Mouse (Mus musculus) heart, embryonic 11.5 days (tissue): ENCODE data around the gene Acvr2b. TPM values are rescaled to one million over a fixed set of nuclear protein-coding genes. Genes with fewer than 3 reads are reported as not detected.
A peak's percentile ranks its signal among the peaks of the same experiment; 100 is the strongest.

Source experiments
- ATAC-seq: fragments of 200-750 bp; cut with Nextera tagmentation; replicated peaks from 2 replicates; pipeline ENCODE4 v1.8.0; 2017; ENCODE audit warnings: moderate library complexity; ENCODE audit not compliant: insufficient number of reproducible peaks, low FRiP score, low TSS enrichment
- H3K27ac ChIP-seq: fragments of 300-500 bp; sonication (generic); 2 replicates; pipeline ENCODE4 v1.5.1; 2014; ENCODE audit warnings: mild to moderate bottlenecking, low read depth, low read length
- H3K27me3 ChIP-seq: fragments of 300-500 bp; sonication (generic); 2 replicates; pipeline ENCODE4 v1.6.1; 2014; ENCODE audit warnings: mild to moderate bottlenecking, low read length, mixed read lengths; ENCODE audit not compliant: control insufficient read depth, insufficient read depth
- H3K36me3 ChIP-seq: fragments of 300-500 bp; sonication (generic); 2 replicates; pipeline ENCODE4 v1.6.1; 2014; ENCODE audit warnings: mild to moderate bottlenecking, low read length, moderate library complexity, mixed read lengths; ENCODE audit not compliant: control insufficient read depth, insufficient read depth
- H3K4me1 ChIP-seq: fragments of 300-500 bp; sonication (generic); 2 replicates; pipeline ENCODE4 v1.6.1; 2014; ENCODE audit warnings: low read length; ENCODE audit not compliant: control insufficient read depth, insufficient read depth
- H3K4me2 ChIP-seq: fragments of 300-500 bp; sonication (generic); 2 replicates; pipeline ENCODE4 v1.6.1; 2014; ENCODE audit warnings: mild to moderate bottlenecking, moderate library complexity
- H3K4me3 ChIP-seq: fragments of 300-500 bp; sonication (generic); 2 replicates; pipeline ENCODE4 v1.5.1; 2014; ENCODE audit warnings: low read depth, low read length
- H3K9ac ChIP-seq: fragments of 300-500 bp; sonication (generic); 2 replicates; pipeline ENCODE4 v1.6.1; 2014; ENCODE audit warnings: mild to moderate bottlenecking, low read depth, low read length, moderate library complexity
- H3K9me3 ChIP-seq: fragments of 300-500 bp; sonication (generic); replicated peaks from 2 replicates; pipeline ENCODE4 v1.6.1; 2016; ENCODE audit warnings: low read length; ENCODE audit not compliant: control insufficient read depth
- WGBS: fragments of 180-500 bp; shearing (Covaris S2); extraction: QIAGEN DNeasy Blood & Tissue Kit; methylation state at CpG from one replicate; pipeline ENCODE4 v1.1.7; 2014; ENCODE audit not compliant: insufficient replicate concordance; 5-methylcytosine and 5-hydroxymethylcytosine counted together
- polyA plus RNA-seq: library from polyadenylated mRNA; unstranded; fragments of >200 nt; fragmentation: Nextera tagmentation; extraction: Ambion mirVana; gene quantifications from 2 replicates; pipeline ENCODE4 v1.2.1, GENCODE M21; 2014

Gene Acvr2b
- polyA plus RNA-seq, 1 experiment from 2014 or later: 29.1 TPM

- Histone ChIP-seq H3K9me3 (no peaks in the 10 kb centered on the region), H3K4me3 (no peak overlapping the region), H3K27ac (no peak overlapping the region), H3K9ac (no peak overlapping the region), H3K36me3 (no peaks in the 10 kb centered on the region), H3K27me3 (no peaks in the 10 kb centered on the region), H3K4me1 (no peaks in the 10 kb centered on the region), H3K4me2 (no peak overlapping the region)
- WGBS: 87% methylated on average over 1 of the region's 1 CpGs
- no peak for ATAC-seq
Observed at GRCm38 (mm10) chr9:119394808-119395207, 7.1 kb upstream of the Acvr2b start.

DNA sequence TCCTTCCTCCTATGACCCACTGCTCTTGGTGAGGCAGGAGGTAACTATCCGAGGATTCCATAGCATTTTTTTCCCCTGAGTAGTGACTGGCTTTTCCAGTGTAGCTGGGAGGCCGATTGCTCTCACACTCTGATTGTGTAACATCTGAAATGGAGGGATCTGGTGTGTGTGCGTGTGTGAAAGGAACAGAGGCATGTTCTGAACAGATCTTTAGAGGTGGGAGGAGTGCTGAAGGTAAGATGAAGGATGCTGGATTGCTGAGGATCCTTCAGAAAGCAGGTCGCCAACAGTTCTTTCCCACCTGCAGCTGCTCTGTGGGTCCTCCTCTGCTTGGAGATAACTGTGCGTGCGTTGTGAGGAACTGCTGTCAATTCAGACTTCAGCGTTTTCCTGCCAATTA is 567 bp upstream of the Acvr2b start:
- Histone ChIP-seq H3K4me2 (peak overlapping the region; percentile 89), H3K4me3 (peak overlapping the region; percentile 90), H3K9me3 (no peaks in the 10 kb centered on the region), H3K4me1 (peaks cover 16% of the 10 kb centered on the region), H3K27ac (no peak overlapping the region), H3K36me3 (no peaks in the 10 kb centered on the region), H3K9ac (no peak overlapping the region), H3K27me3 (no peaks in the 10 kb centered on the region)
- WGBS: 8% methylated on average over 7 of the region's 7 CpGs
- ATAC-seq: no peak

DNA sequence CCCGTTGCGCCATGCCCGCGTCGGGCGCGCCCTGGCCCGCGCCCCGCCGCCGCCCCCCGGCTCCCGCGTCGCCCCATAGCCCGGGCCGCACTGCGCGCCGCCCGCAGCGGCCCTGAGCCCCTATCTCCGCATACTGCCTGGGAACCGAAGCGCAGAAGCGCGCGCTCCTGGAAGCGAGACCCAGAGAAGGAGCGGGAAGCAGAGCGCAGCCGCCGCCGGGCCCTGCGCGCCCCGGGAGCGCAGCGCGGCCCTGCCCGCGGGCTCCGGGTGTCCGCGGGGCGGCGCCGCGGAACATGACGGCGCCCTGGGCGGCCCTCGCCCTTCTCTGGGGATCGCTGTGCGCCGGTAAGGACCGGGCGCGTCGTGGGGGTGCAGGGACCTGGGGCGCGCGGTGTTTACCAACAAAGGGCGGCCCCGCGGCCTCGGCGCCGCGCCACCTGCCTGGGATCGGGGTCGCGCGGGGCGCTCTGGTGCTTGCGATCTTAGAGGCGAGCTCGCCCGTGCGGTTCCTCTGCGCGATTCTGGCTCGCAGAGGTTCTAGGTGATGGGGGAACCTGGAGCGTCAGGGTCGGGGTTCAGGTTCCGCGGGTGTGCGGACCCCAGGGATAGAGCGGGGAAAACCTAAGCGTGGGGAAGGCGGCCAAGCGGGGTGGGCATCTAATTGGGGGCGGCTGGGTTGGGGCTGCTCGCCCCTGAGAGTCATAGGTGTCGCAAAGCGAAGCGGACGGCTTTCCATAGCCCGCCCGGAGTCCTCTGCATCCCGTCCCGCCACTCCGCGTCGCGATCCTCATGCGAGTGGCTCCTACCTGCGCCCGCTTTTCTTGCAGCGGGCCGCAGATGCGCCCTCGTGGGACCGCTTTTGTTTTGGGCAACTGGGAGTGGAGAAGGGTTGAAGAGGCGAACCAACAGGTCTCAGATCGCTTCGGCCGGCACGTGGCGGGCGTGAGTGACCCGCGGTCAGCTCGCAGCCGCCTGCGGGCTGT is 626 bp downstream of the Acvr2b start:
- Histone ChIP-seq H3K4me2 (peak overlapping the region; percentile 89), H3K4me3 (peak overlapping the region; percentile 90), H3K27me3 (no peaks in the 10 kb centered on the region), H3K27ac (peak overlapping the region; percentile 97), H3K36me3 (no peaks in the 10 kb centered on the region), H3K9ac (peak overlapping the region; percentile 96), H3K9me3 (no peaks in the 10 kb centered on the region), H3K4me1 (peaks cover 20% of the 10 kb centered on the region)
- under 1% methylated on average over 106 of the region's 127 CpGs for WGBS
- peak; percentile 45 for ATAC-seq

DNA sequence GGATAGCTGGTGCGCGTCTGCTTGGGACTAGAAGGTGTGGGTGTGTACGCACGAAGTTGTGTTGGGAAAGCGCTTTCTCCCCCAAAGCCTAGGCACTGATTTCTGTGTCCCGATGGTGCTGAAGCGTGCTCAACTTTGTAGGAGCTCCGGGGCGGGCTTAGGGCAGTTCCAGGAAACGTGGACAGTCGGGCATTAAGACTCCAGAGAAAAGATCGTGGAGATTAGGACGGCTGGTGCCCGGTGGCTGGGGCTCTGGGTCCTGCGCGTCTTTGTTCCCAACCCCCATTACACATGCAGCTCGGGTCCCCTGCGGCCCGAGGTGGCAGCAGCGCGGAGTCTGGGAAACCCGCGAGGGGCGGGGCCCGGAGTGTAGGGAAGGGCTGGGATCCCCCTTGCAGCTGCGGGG is 1.3 kb downstream of the Acvr2b start:
- peak overlapping the region; percentile 96 for H3K9ac ChIP-seq
- WGBS: under 1% methylated on average over 26 of the region's 26 CpGs
- H3K9me3 ChIP-seq: no peaks in the 10 kb centered on the region
- no peaks in the 10 kb centered on the region for H3K27me3 ChIP-seq
- H3K4me3 ChIP-seq: peak overlapping the region; percentile 90
- no peaks in the 10 kb centered on the region for H3K36me3 ChIP-seq
- no peak for ATAC-seq
- H3K4me1 ChIP-seq: peaks cover 24% of the 10 kb centered on the region
- peak overlapping the region; percentile 97 for H3K27ac ChIP-seq
- peak overlapping the region; percentile 89 for H3K4me2 ChIP-seq

- Histone ChIP-seq H3K4me1 (peaks cover 33% of the 10 kb centered on the region), H3K27me3 (no peaks in the 10 kb centered on the region), H3K4me2 (peak overlapping the region; percentile 89), H3K9me3 (no peaks in the 10 kb centered on the region), H3K36me3 (no peaks in the 10 kb centered on the region), H3K27ac (no peak overlapping the region), H3K4me3 (peak overlapping the region; percentile 90), H3K9ac (no peak overlapping the region)
- WGBS: 66% methylated on average over 5 of the region's 5 CpGs
- no peak for ATAC-seq
Observed at GRCm38 (mm10) chr9:119404090-119404489, 2.2 kb downstream of the Acvr2b start.

GRCm38 (mm10) chr9:119407884-119408283 is 6.0 kb downstream of the Acvr2b start:
- no peak for ATAC-seq

GRCm38 (mm10) chr9:119408898-119409664 is 7.2 kb downstream of the Acvr2b start:
- H3K27me3 ChIP-seq: no peaks in the 10 kb centered on the region
- 59% methylated on average over 11 of the region's 11 CpGs for WGBS
- H3K4me3 ChIP-seq: no peak overlapping the region
- peak overlapping the region; percentile 30; the same call in 1 of the 2 replicates for H3K9ac ChIP-seq
- peaks cover 8% of the 10 kb centered on the region; the same call in 1 of the 2 replicates for H3K9me3 ChIP-seq
- no peak for ATAC-seq
- H3K36me3 ChIP-seq: peaks cover 2% of the 10 kb centered on the region; the same call in 1 of the 2 replicates
- peak overlapping the region; percentile 29 for H3K27ac ChIP-seq
- peaks cover 33% of the 10 kb centered on the region for H3K4me1 ChIP-seq
- H3K4me2 ChIP-seq: no peak overlapping the region; the same call in 1 of the 2 replicates

More at GRCm38 (mm10) chr9:119407884-119408283, 6.0 kb downstream of the Acvr2b start:
- H3K4me1 ChIP-seq: peaks cover 38% of the 10 kb centered on the region
- peaks cover 2% of the 10 kb centered on the region; the same call in 1 of the 2 replicates for H3K36me3 ChIP-seq
- 79% methylated on average over 15 of the region's 15 CpGs for WGBS
- H3K4me3 ChIP-seq: no peak overlapping the region
- peaks cover 3% of the 10 kb centered on the region; the same call in 1 of the 2 replicates for H3K9me3 ChIP-seq
- H3K27ac ChIP-seq: no peak overlapping the region
- no peak overlapping the region for H3K4me2 ChIP-seq
- peak overlapping the region; percentile 3; the same call in 1 of the 2 replicates for H3K9ac ChIP-seq
- H3K27me3 ChIP-seq: no peaks in the 10 kb centered on the region

DNA sequence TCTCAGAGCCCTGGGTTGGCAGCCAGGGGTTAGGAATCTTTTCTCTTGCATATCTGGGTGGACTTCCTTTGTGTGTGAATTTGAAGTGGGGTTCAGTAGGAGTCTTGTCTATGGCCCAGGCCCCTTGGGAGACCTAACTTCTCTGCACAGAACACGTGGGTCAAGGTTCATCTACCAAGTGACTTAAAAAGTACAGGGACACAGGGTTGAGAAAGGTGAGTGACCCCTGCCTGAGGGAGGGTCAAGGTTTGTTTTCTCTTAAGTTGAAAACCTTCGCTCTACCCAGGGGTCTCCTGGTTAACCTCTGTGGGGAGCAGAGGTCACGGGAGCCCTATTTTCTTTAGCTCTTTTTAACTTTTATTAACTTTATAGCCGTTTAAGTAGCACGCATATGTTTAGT is 7.9 kb downstream of the Acvr2b start:
- Histone ChIP-seq H3K36me3 (peaks cover 2% of the 10 kb centered on the region; the same call in 1 of the 2 replicates), H3K4me2 (no peak overlapping the region), H3K27me3 (no peaks in the 10 kb centered on the region), H3K4me1 (peaks cover 33% of the 10 kb centered on the region), H3K9me3 (peaks cover 8% of the 10 kb centered on the region; the same call in 1 of the 2 replicates), H3K27ac (no peak overlapping the region), H3K4me3 (no peak overlapping the region), H3K9ac (no peak overlapping the region)
- ATAC-seq: no peak
- 86% methylated on average over 5 of the region's 5 CpGs for WGBS
